Mouse (Mus musculus) myocyte (in vitro differentiated cells): ENCODE data around the gene Galnt4. TPM values are rescaled to one million over a fixed set of nuclear protein-coding genes. Genes with fewer than 3 reads are reported as not detected.

Experiments used
- H3K27me3 ChIP-seq: one replicate; pipeline ENCODE4 v1.6.1; 2011; ENCODE audit not compliant: control insufficient read depth, insufficient read depth, insufficient read length
- H3K36me3 ChIP-seq: one replicate; pipeline ENCODE4 v1.6.1; 2011; ENCODE audit not compliant: control insufficient read depth, insufficient read depth
- H3K4me2 ChIP-seq: one replicate; pipeline ENCODE4 v1.6.1; 2011; ENCODE audit warnings: low read depth, control low read depth
- H3K4me3 ChIP-seq: one replicate; pipeline ENCODE4 v1.5.1; 2011; ENCODE audit warnings: mild to moderate bottlenecking, control low read depth, moderate library complexity
- H3K79me2 ChIP-seq: one replicate; pipeline ENCODE4 v1.6.1; 2011; ENCODE audit not compliant: control insufficient read depth, insufficient read depth
- H3ac ChIP-seq: one replicate; pipeline ENCODE4 v1.6.1; 2011; ENCODE audit not compliant: control insufficient read depth, insufficient read length
- CEBPB ChIP-seq: IDR thresholded peaks from 2 replicates; pipeline ENCODE4 v1.6.1; 2011; ENCODE audit warnings: mild to moderate bottlenecking, moderate library complexity; ENCODE audit not compliant: poor library complexity, insufficient read depth, severe bottlenecking
- E2F4 ChIP-seq: IDR thresholded peaks from one replicate; pipeline ENCODE4 v1.6.1; 2011; ENCODE audit warnings: mild to moderate bottlenecking, control low read depth, moderate library complexity; ENCODE audit not compliant: insufficient read depth
- MAX ChIP-seq: IDR thresholded peaks from one replicate; pipeline ENCODE4 v1.6.1; 2011; ENCODE audit warnings: low read depth, mild to moderate bottlenecking, control low read depth
- MYOD1 ChIP-seq, 3 experiments: IDR thresholded peaks; one replicate each; pipeline ENCODE4 v1.6.1; 2011; ENCODE audit warnings: control low read depth in 2 of 3, low read depth in 2 of 3, mild to moderate bottlenecking in 2 of 3, moderate library complexity in 1 of 3; ENCODE audit not compliant: insufficient read length in 2 of 3, control insufficient read depth in 1 of 3
- MYOG ChIP-seq, 3 experiments: IDR thresholded peaks; one replicate each; pipeline ENCODE4 v1.6.1; 2011; ENCODE audit warnings: control low read depth in 2 of 3, low read depth in 2 of 3, mild to moderate bottlenecking in 2 of 3; ENCODE audit not compliant: insufficient read length in 2 of 3, control insufficient read depth in 1 of 3, insufficient read depth in 1 of 3
- POLR2A ChIP-seq: IDR thresholded peaks from one replicate; pipeline ENCODE4 v1.6.1; 2011; ENCODE audit warnings: low read depth, mild to moderate bottlenecking, control low read depth, moderate library complexity; ENCODE audit not compliant: insufficient read length
- POLR2AphosphoS2 ChIP-seq: IDR thresholded peaks from one replicate; pipeline ENCODE4 v1.6.1; 2011; ENCODE audit warnings: low read depth, control low read depth; ENCODE audit not compliant: insufficient read length
- REST ChIP-seq: IDR thresholded peaks from one replicate; pipeline ENCODE4 v1.6.1; 2011; ENCODE audit warnings: mild to moderate bottlenecking, control low read depth, moderate library complexity; ENCODE audit not compliant: insufficient read depth, insufficient read length
- SRF ChIP-seq: IDR thresholded peaks from one replicate; pipeline ENCODE4 v1.6.1; 2011; ENCODE audit warnings: low read depth; ENCODE audit not compliant: control insufficient read depth, insufficient read length
- TCF12 ChIP-seq: IDR thresholded peaks from one replicate; pipeline ENCODE4 v1.6.1; 2011; ENCODE audit warnings: mild to moderate bottlenecking, control low read depth; ENCODE audit not compliant: poor library complexity, insufficient read depth, severe bottlenecking
- TCF3 ChIP-seq: IDR thresholded peaks from one replicate; pipeline ENCODE4 v1.6.1; 2011; ENCODE audit warnings: low read depth, control low read depth; ENCODE audit not compliant: insufficient read length
- USF1 ChIP-seq: IDR thresholded peaks from one replicate; pipeline ENCODE4 v1.6.1; 2011; ENCODE audit warnings: low read depth, mild to moderate bottlenecking, control low read depth, moderate library complexity
- polyA plus RNA-seq: library from polyadenylated mRNA; unstranded; fragments of >200 nt; fragmentation: generic; extraction: Trizol; gene quantifications from one replicate; pipeline ENCODE4 v1.2.1, GENCODE M21; 2012; ENCODE audit warnings: missing spikeins

Gene Galnt4
- polyA plus RNA-seq, 1 experiment, result 4.7 TPM

- no peak overlapping the region for H3ac ChIP-seq
- no peaks in the 10 kb centered on the region for H3K27me3 ChIP-seq
- TF ChIP-seq E2F4 (no peak), MYOG (IDR thresholded peaks at IDR 0.05; ENCODE audit: control insufficient read depth in 1 of 3, insufficient read depth in 1 of 3, insufficient read length in 2 of 3, low read depth in 2 of 3) (no peak), TCF12 (no peak), REST (no peak), POLR2A (no peak), MAX (no peak), TCF3 (no peak), POLR2AphosphoS2 (no peak), USF1 (no peak), CEBPB (no peak), MYOD1 (IDR thresholded peaks at IDR 0.05; ENCODE audit: control insufficient read depth in 1 of 3, insufficient read length in 2 of 3, low read depth in 2 of 3) (no peak), SRF (no peak)
- H3K79me2 ChIP-seq, result no peaks in the 10 kb centered on the region
- H3K4me3 ChIP-seq, result no peak overlapping the region
- no peaks in the 10 kb centered on the region for H3K36me3 ChIP-seq
- no peak overlapping the region for H3K4me2 ChIP-seq
Observed at GRCm38 (mm10) chr10:99161987-99162582, 54.1 kb downstream of the Galnt4 start.

Other genes with a start within 250 kb of the Galnt4 start
- 36.2 TPM for gene Atp2b1, start 193.8 kb upstream of the Galnt4 start, polyA plus RNA-seq
- 8.0 TPM for gene Poc1b, start 1.1 kb upstream of the Galnt4 start, polyA plus RNA-seq
- not detected for gene Phxr2, start 18.2 kb downstream of the Galnt4 start, polyA plus RNA-seq
- gene Dusp6, start 155.1 kb downstream of the Galnt4 start, polyA plus RNA-seq, result 21.6 TPM